Mouse (Mus musculus) MEL (cell line): ENCODE measurements at regions not wholly inside any gene's neighbourhood (a gene's known extent, or its start where the extent isn't known, plus 50 kb on each side); places are given as distances from the start of the nearest gene placed in this dataset.

Experiments
- DNase-seq: peaks from one replicate; pipeline ENCODE4 v3.0.0; 2011; ENCODE audit warnings: low read depth, low spot score
- H3K27ac ChIP-seq: 2 replicates; pipeline ENCODE4 v1.5.1; 2012; ENCODE audit warnings: low read depth, mild to moderate bottlenecking, control low read depth, low read length, moderate library complexity; ENCODE audit not compliant: control insufficient read depth
- H3K27me3 ChIP-seq, 2 experiments: fragments of 150-350 bp in 1 of 2; sonication (generic) in 1 of 2; 2 replicates each; pipeline ENCODE4 v1.6.1; 2012; ENCODE audit warnings: low read length in 2 of 2, mild to moderate bottlenecking in 2 of 2, improper control_type of control experiment in 1 of 2, moderate library complexity in 1 of 2; ENCODE audit not compliant: insufficient read depth in 2 of 2, control insufficient read depth in 1 of 2
- H3K36me3 ChIP-seq, 2 experiments: 2 replicates each; pipeline ENCODE4 v1.6.1; 2012 to 2014; ENCODE audit warnings: low read length in 2 of 2, improper control_type of control experiment in 1 of 2, inconsistent platforms in 1 of 2, mild to moderate bottlenecking in 1 of 2; ENCODE audit not compliant: insufficient read depth in 2 of 2, control insufficient read depth in 1 of 2
- H3K4me1 ChIP-seq, 2 experiments: fragments of 150-350 bp in 1 of 2; sonication (generic) in 1 of 2; 2 replicates each; pipeline ENCODE4 v1.6.1; 2012; ENCODE audit warnings: low read length in 2 of 2, improper control_type of control experiment in 1 of 2, mild to moderate bottlenecking in 1 of 2; ENCODE audit not compliant: insufficient read depth in 2 of 2, control insufficient read depth in 1 of 2
- H3K4me3 ChIP-seq, 2 experiments: fragments of 150-350 bp in 1 of 2; sonication (generic) in 1 of 2; 2 replicates each; pipeline ENCODE4 v1.5.1; 2012; ENCODE audit warnings: low read depth in 2 of 2, low read length in 2 of 2, mild to moderate bottlenecking in 2 of 2, moderate library complexity in 2 of 2, control low read depth in 1 of 2, improper control_type of control experiment in 1 of 2; ENCODE audit not compliant: control insufficient read depth in 1 of 2, insufficient read depth in 1 of 2
- H3K79me2 ChIP-seq: 2 replicates; pipeline ENCODE4 v1.6.1; 2012; ENCODE audit warnings: mild to moderate bottlenecking, low read length, moderate library complexity; ENCODE audit not compliant: control insufficient read depth, poor library complexity, insufficient read depth
- H3K9ac ChIP-seq: 2 replicates; pipeline ENCODE4 v1.6.1; 2012; ENCODE audit warnings: low read depth, mild to moderate bottlenecking, control low read depth, low read length, moderate library complexity; ENCODE audit not compliant: control insufficient read depth, poor library complexity, severe bottlenecking
- H3K9me3 ChIP-seq: fragments of 150-350 bp; sonication (generic); replicated peaks from 2 replicates; pipeline ENCODE4 v1.6.1; 2012; ENCODE audit warnings: mild to moderate bottlenecking, low read length, improper control_type of control experiment, moderate library complexity; ENCODE audit not compliant: insufficient read depth
- CTCF ChIP-seq, 3 experiments: IDR thresholded peaks in 2 of 3; conservative IDR thresholded peaks in 1 of 3; 2 replicates each; pipeline ENCODE4 v1.5.1; 2011 to 2012; ENCODE audit warnings: low read length in 3 of 3, low read depth in 2 of 3, mild to moderate bottlenecking in 2 of 3, improper control_type of control experiment in 1 of 3, inconsistent platforms in 1 of 3, mixed read lengths in 1 of 3, moderate library complexity in 1 of 3; ENCODE audit not compliant: control insufficient read depth in 1 of 3, insufficient read depth in 1 of 3, poor library complexity in 1 of 3, severe bottlenecking in 1 of 3
- E2F4 ChIP-seq: IDR thresholded peaks from 2 replicates; pipeline ENCODE4 v1.6.1; 2011; ENCODE audit warnings: low read depth, low read length, improper control_type of control experiment, borderline replicate concordance
- EP300 ChIP-seq, 2 experiments: IDR thresholded peaks; 2 replicates each; pipeline ENCODE4 v1.6.1; 2011; ENCODE audit warnings: improper control_type of control experiment in 2 of 2, low read length in 2 of 2, low read depth in 1 of 2, mild to moderate bottlenecking in 1 of 2
- ETS1 ChIP-seq: IDR thresholded peaks from 2 replicates; pipeline ENCODE4 v1.6.1; 2012; ENCODE audit warnings: low read depth, mild to moderate bottlenecking, inconsistent platforms, low read length, improper control_type of control experiment, moderate library complexity
- GATA1 ChIP-seq: IDR thresholded peaks from 2 replicates; pipeline ENCODE4 v1.6.1; 2011; ENCODE audit warnings: low read depth, low read length, improper control_type of control experiment
- JUND ChIP-seq: IDR thresholded peaks from 2 replicates; pipeline ENCODE4 v1.6.1; 2011; ENCODE audit warnings: low read depth, mild to moderate bottlenecking, improper control_type of control experiment, low read length
- KAT2A ChIP-seq: conservative IDR thresholded peaks from 2 replicates; pipeline ENCODE4 v1.6.1; 2012; ENCODE audit warnings: low read depth, low read length, improper control_type of control experiment, inconsistent platforms
- MAFK ChIP-seq: IDR thresholded peaks from 2 replicates; pipeline ENCODE4 v1.6.1; 2011; ENCODE audit warnings: low read depth, mild to moderate bottlenecking, low read length, improper control_type of control experiment, borderline replicate concordance
- MAZ ChIP-seq: IDR thresholded peaks from 2 replicates; pipeline ENCODE4 v1.6.1; 2012; ENCODE audit warnings: low read depth, mild to moderate bottlenecking, inconsistent platforms, low read length, improper control_type of control experiment
- MXI1 ChIP-seq: IDR thresholded peaks from 2 replicates; pipeline ENCODE4 v1.6.1; 2011; ENCODE audit warnings: mild to moderate bottlenecking, low read depth, low read length, improper control_type of control experiment
- MYC ChIP-seq: IDR thresholded peaks from 2 replicates; pipeline ENCODE4 v1.6.1; 2011; ENCODE audit warnings: low read depth, mild to moderate bottlenecking, low read length, improper control_type of control experiment, moderate library complexity
- NELFE ChIP-seq: IDR thresholded peaks from 2 replicates; pipeline ENCODE4 v1.6.1; 2011; ENCODE audit warnings: low read depth, low read length, improper control_type of control experiment
- NRF1 ChIP-seq: IDR thresholded peaks from 2 replicates; pipeline ENCODE4 v1.6.1; 2014; ENCODE audit warnings: low read depth, mild to moderate bottlenecking, inconsistent platforms, low read length, improper control_type of control experiment, moderate library complexity; ENCODE audit not compliant: poor library complexity, insufficient read depth, severe bottlenecking
- POLR2A ChIP-seq, 2 experiments: IDR thresholded peaks; 2 replicates each; pipeline ENCODE4 v1.6.1; 2011 to 2012; ENCODE audit warnings: low read length in 2 of 2, mild to moderate bottlenecking in 2 of 2, control low read depth in 1 of 2, improper control_type of control experiment in 1 of 2, low read depth in 1 of 2, moderate library complexity in 1 of 2; ENCODE audit not compliant: control insufficient read depth in 1 of 2, insufficient read depth in 1 of 2, poor library complexity in 1 of 2
- POLR2AphosphoS5 ChIP-seq: IDR thresholded peaks from 2 replicates; pipeline ENCODE4 v1.6.1; 2012; ENCODE audit warnings: low read depth, borderline replicate concordance, mild to moderate bottlenecking, inconsistent platforms, low read length, moderate library complexity, mixed read lengths
- RAD21 ChIP-seq: IDR thresholded peaks from 2 replicates; pipeline ENCODE4 v1.6.1; 2011; ENCODE audit warnings: mild to moderate bottlenecking, low read depth, low read length, improper control_type of control experiment
- SMC3 ChIP-seq: IDR thresholded peaks from 2 replicates; pipeline ENCODE4 v1.6.1; 2011; ENCODE audit warnings: low read depth, low read length, improper control_type of control experiment
- TAL1 ChIP-seq: IDR thresholded peaks from 2 replicates; pipeline ENCODE4 v1.6.1; 2012; ENCODE audit warnings: mild to moderate bottlenecking, inconsistent platforms, low read length, moderate library complexity, mixed read lengths
- TBP ChIP-seq: IDR thresholded peaks from 2 replicates; pipeline ENCODE4 v1.8.0; 2011; ENCODE audit warnings: low read depth, low read length, improper control_type of control experiment
- TCF12 ChIP-seq: IDR thresholded peaks from 2 replicates; pipeline ENCODE4 v1.6.1; 2014; ENCODE audit warnings: low read depth, mild to moderate bottlenecking, inconsistent platforms, low read length, improper control_type of control experiment, moderate library complexity
- UBTF ChIP-seq: IDR thresholded peaks from 2 replicates; pipeline ENCODE4 v1.6.1; 2012; ENCODE audit warnings: low read depth, mild to moderate bottlenecking, inconsistent platforms, low read length, improper control_type of control experiment, moderate library complexity, borderline replicate concordance; ENCODE audit not compliant: insufficient read depth
- USF1 ChIP-seq: IDR thresholded peaks from 2 replicates; pipeline ENCODE4 v1.6.1; 2014; ENCODE audit warnings: low read depth, mild to moderate bottlenecking, inconsistent platforms, low read length, improper control_type of control experiment, moderate library complexity
- ZNF384 ChIP-seq: IDR thresholded peaks from 2 replicates; pipeline ENCODE4 v1.6.1; 2012; ENCODE audit warnings: low read depth, mild to moderate bottlenecking, inconsistent platforms, low read length, improper control_type of control experiment

- H3K9me3 ChIP-seq: no peaks in the 10 kb centered on the region
- H3K4me3 ChIP-seq: no peak overlapping the region
- H3K9ac ChIP-seq: no peak overlapping the region
- TF ChIP-seq JUND (no peak), MAFK (no peak), NELFE (no peak), POLR2AphosphoS5 (no peak), TBP (no peak), USF1 (no peak), KAT2A (no peak), E2F4 (no peak), MYC (no peak), CTCF (IDR thresholded peaks at IDR 0.05 in 2 of 3, conservative IDR thresholded peaks at IDR 0.05 in 1 of 3; ENCODE audit: control insufficient read depth in 1 of 3, insufficient read depth in 1 of 3, low read depth in 2 of 3, low read length in 3 of 3, poor library complexity in 1 of 3, severe bottlenecking in 1 of 3) (no peak), SMC3 (no peak), MAZ (no peak), NRF1 (no peak), EP300 (IDR thresholded peaks at IDR 0.05; ENCODE audit: low read depth in 1 of 2, low read length in 2 of 2) (no peak), TCF12 (no peak), TAL1 (no peak), ZNF384 (no peak), MXI1 (no peak), RAD21 (no peak), GATA1 (no peak)
- no peaks in the 10 kb centered on the region; a peak in 1 of 4 replicates for H3K4me1 ChIP-seq
- H3K36me3 ChIP-seq: no peaks in the 10 kb centered on the region
- DNase-seq: no peak
- H3K27me3 ChIP-seq: peaks cover 0 to 5% of the 10 kb centered on the region in 2 experiments; a peak in 2 of 4 replicates
- H3K79me2 ChIP-seq: no peaks in the 10 kb centered on the region
- no peak overlapping the region for H3K27ac ChIP-seq
Observed at GRCm38 (mm10) chr11:31473017-31473416, 103.1 kb upstream of the Stc2 start.

- no peak for DNase-seq
- H3K4me3 ChIP-seq: no peak overlapping the region
- H3K36me3 ChIP-seq: no peaks in the 10 kb centered on the region
- no peak overlapping the region for H3K9ac ChIP-seq
- TF ChIP-seq UBTF (no peak), ETS1 (no peak), TCF12 (no peak), GATA1 (no peak), USF1 (no peak), POLR2A (IDR thresholded peaks at IDR 0.05; ENCODE audit: control insufficient read depth in 1 of 2, insufficient read depth in 1 of 2, low read depth in 1 of 2, low read length in 2 of 2, poor library complexity in 1 of 2) (no peak)
- TF ChIP-seq, all 39 proteins: peak for 0
- Histone ChIP-seq H3K9me3 (no peaks in the 10 kb centered on the region), H3K27me3 (peaks cover 0 to 8% of the 10 kb centered on the region in 2 experiments; a peak in 2 of 4 replicates), H3K27ac (no peak overlapping the region), H3K4me1 (no peaks in the 10 kb centered on the region; a peak in 1 of 4 replicates), H3K79me2 (no peaks in the 10 kb centered on the region)
Observed at GRCm38 (mm10) chr11:31470681-31471414, 101.0 kb upstream of the Stc2 start.
